In the genomic region with DNA sequence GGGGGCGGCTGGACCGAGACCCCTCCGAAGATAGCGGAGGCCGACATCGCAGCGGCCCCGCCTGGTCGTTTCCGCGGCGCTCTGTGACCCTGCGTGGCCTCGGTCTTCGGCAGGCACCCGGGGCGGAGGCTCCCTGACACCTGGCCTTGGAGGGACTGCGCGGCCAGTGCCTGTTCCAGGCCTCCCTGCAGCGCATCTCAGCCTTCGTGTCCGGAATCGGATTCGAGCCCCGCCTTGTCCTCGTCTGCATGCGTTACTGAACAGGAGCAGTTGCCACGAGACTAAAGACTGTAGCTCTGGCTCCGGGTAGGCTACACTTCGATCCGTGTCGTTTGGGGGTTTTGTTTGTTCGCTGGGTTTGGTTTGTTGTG, we compare ENCODE assay signal across 8 mouse cellular contexts. TPM values are rescaled to one million over a fixed set of nuclear protein-coding genes. Genes with fewer than 3 reads are reported as not detected.
DNase-seq lines count a peak whose midpoint lies in the region; ATAC-seq and TF ChIP-seq lines count a peak whose summit lies in the region.

No protein-coding gene starts in this region.

- no peaks in the 10 kb centered on the region for H3K27me3 ChIP-seq in hindbrain, embryonic 15.5 days
- no peaks in the 10 kb centered on the region for H3K27me3 ChIP-seq in midbrain, embryonic 10.5 days (ENCODE audit: low read depth, poor library complexity, severe bottlenecking)

- peaks cover 40% of the 10 kb centered on the region for H3K4me1 ChIP-seq in hindbrain, embryonic 15.5 days (replicated peaks)
- H3K4me1 ChIP-seq in midbrain, embryonic 10.5 days = peaks cover 29% of the 10 kb centered on the region

- H3K4me3 ChIP-seq in layer of hippocampus, adult 2 months = peak overlapping the region; percentile 89
- H3K4me3 ChIP-seq in hindbrain, embryonic 15.5 days = peak overlapping the region; percentile 99
- H3K4me3 ChIP-seq in midbrain, embryonic 10.5 days = peak overlapping the region; percentile 85

- TF ChIP-seq CTCF in layer of hippocampus, adult 2 months (conservative IDR thresholded peaks at IDR 0.05) = no peak

- peak overlapping the region; percentile 79 for H3K4me2 ChIP-seq in hindbrain, embryonic 15.5 days

- DNase-seq in layer of hippocampus, adult 2 months (ENCODE audit: low spot score in 2 of 2) = no peak
- DNase-seq in layer of hippocampus, postnatal 10 days (ENCODE audit: low spot score in 2 of 2) = no peak
- DNase-seq in midbrain, embryonic 10.5 days (ENCODE audit: low spot score) = no peak
- DNase-seq in right cerebral cortex, postnatal 25 days = no peak
- DNase-seq in spleen, postnatal 4 days (ENCODE audit: low spot score in 2 of 2) = no peak
- DNase-seq in Muller cell, postnatal 12 days (ENCODE audit: inconsistent ontology term) = no peak

- H3K36me3 ChIP-seq in hindbrain, embryonic 15.5 days = peaks cover 26% of the 10 kb centered on the region
- H3K36me3 ChIP-seq in midbrain, embryonic 10.5 days = peaks cover 31% of the 10 kb centered on the region

- ATAC-seq in common myeloid progenitor, adult 5-6 weeks (replicated peaks; ENCODE audit: low read depth, poor library complexity, severe bottlenecking) = peak; percentile 24
- peak; percentile 53; the same call in 1 of the 2 replicates for ATAC-seq in hindbrain, embryonic 15.5 days (ENCODE audit: low FRiP score, low read depth)

- peak overlapping the region; percentile 95 for H3K27ac ChIP-seq in layer of hippocampus, adult 2 months
- peak overlapping the region; percentile 84 for H3K27ac ChIP-seq in hindbrain, embryonic 15.5 days (replicated peaks)
- peak overlapping the region; percentile 92 for H3K27ac ChIP-seq in midbrain, embryonic 10.5 days (replicated peaks)

- WGBS in hindbrain, embryonic 15.5 days = under 1% methylated on average over 29 of the region's 33 CpGs
- WGBS in midbrain, embryonic 10.5 days = under 1% methylated on average over 33 of the region's 33 CpGs

- H3K9ac ChIP-seq in hindbrain, embryonic 15.5 days = peak overlapping the region; percentile 95

- no peaks in the 10 kb centered on the region for H3K9me3 ChIP-seq in hindbrain, embryonic 15.5 days
- no peaks in the 10 kb centered on the region for H3K9me3 ChIP-seq in midbrain, embryonic 10.5 days (replicated peaks)

RNA-seq across cellular contexts. Expression of a gene that starts 0.3 kb away (rescaled TPM):
- total RNA-seq in layer of hippocampus, adult 2 months (2021) = 10 to 100 TPM; 31.6 to 34.8 TPM
- 10 to 100 TPM; 26.9 to 27.6 TPM for total RNA-seq in layer of hippocampus, postnatal 10 days (2021)
- total RNA-seq in common myeloid progenitor, adult 5-6 weeks (2017) = 7.4 and 25.7 TPM in 2 replicates
- polyA plus RNA-seq in hindbrain, embryonic 15.5 days (2015; fragmentation: Nextera tagmentation; extraction: Ambion mirVana) = 19.8 and 20.3 TPM in 2 replicates
- polyA plus RNA-seq in midbrain, embryonic 10.5 days (2016; fragmentation: Nextera tagmentation; extraction: Ambion mirVana) = 21.5 and 22.8 TPM in 2 replicates

RNA-seq across cellular contexts. Expression of a gene that starts 0.4 kb away (rescaled TPM):
- 10 to 100 TPM; 17.2 to 18.3 TPM for total RNA-seq in layer of hippocampus, adult 2 months (2021)
- total RNA-seq in layer of hippocampus, postnatal 10 days (2021) = 10 to 100 TPM; 12.0 to 14.6 TPM
- 9.7 and 11.6 TPM in 2 replicates for total RNA-seq in common myeloid progenitor, adult 5-6 weeks (2017)
- polyA plus RNA-seq in hindbrain, embryonic 15.5 days (2015; fragmentation: Nextera tagmentation; extraction: Ambion mirVana) = 8.3 and 10.2 TPM in 2 replicates
- polyA plus RNA-seq in midbrain, embryonic 10.5 days (2016; fragmentation: Nextera tagmentation; extraction: Ambion mirVana) = 13.1 and 14.3 TPM in 2 replicates

RNA-seq across cellular contexts. Expression of a gene that starts 18.2 kb away (rescaled TPM):
- total RNA-seq in layer of hippocampus, adult 2 months (2021) = 10 to 100 TPM; 25.5 to 28.8 TPM
- total RNA-seq in layer of hippocampus, postnatal 10 days (2021) = 10 to 100 TPM; 16.3 to 17.1 TPM
- 49.7 and 53.8 TPM in 2 replicates for total RNA-seq in common myeloid progenitor, adult 5-6 weeks (2017)
- 51.7 and 54.6 TPM in 2 replicates for polyA plus RNA-seq in hindbrain, embryonic 15.5 days (2015; fragmentation: Nextera tagmentation; extraction: Ambion mirVana)
- polyA plus RNA-seq in midbrain, embryonic 10.5 days (2016; fragmentation: Nextera tagmentation; extraction: Ambion mirVana) = 138 and 162 TPM in 2 replicates

RNA-seq across cellular contexts. Expression of a gene that starts 36.3 kb away (rescaled TPM):
- total RNA-seq in layer of hippocampus, adult 2 months (2021) = 10 to 100 TPM; 65.4 to 70.3 TPM
- 10 to 100 TPM; 57.3 to 64.8 TPM for total RNA-seq in layer of hippocampus, postnatal 10 days (2021)
- total RNA-seq in common myeloid progenitor, adult 5-6 weeks (2017) = 42.6 and 77.8 TPM in 2 replicates
- polyA plus RNA-seq in hindbrain, embryonic 15.5 days (2015; fragmentation: Nextera tagmentation; extraction: Ambion mirVana) = 21.3 and 22.0 TPM in 2 replicates
- 21.3 and 23.0 TPM in 2 replicates for polyA plus RNA-seq in midbrain, embryonic 10.5 days (2016; fragmentation: Nextera tagmentation; extraction: Ambion mirVana)

RNA-seq across cellular contexts. Expression of a gene that starts 50.8 kb away (rescaled TPM):
- total RNA-seq in layer of hippocampus, adult 2 months (2021) = 1 to 10 TPM; 6.3 to 7.8 TPM
- total RNA-seq in layer of hippocampus, postnatal 10 days (2021) = 1 to 10 TPM; 3.4 to 5.8 TPM
- total RNA-seq in common myeloid progenitor, adult 5-6 weeks (2017) = 7.9 and 14.7 TPM in 2 replicates
- polyA plus RNA-seq in hindbrain, embryonic 15.5 days (2015; fragmentation: Nextera tagmentation; extraction: Ambion mirVana) = 10.8 and 13.6 TPM in 2 replicates
- 18.4 and 21.2 TPM in 2 replicates for polyA plus RNA-seq in midbrain, embryonic 10.5 days (2016; fragmentation: Nextera tagmentation; extraction: Ambion mirVana)
